Mouse (Mus musculus): ENCODE measurements at regions not wholly inside any gene's neighbourhood (a gene's known extent, or its start where the extent isn't known, plus 50 kb on each side); places are given as distances from the start of the nearest gene placed in this dataset.
A peak's percentile ranks its signal among the peaks of the same experiment; 100 is the strongest.

GRCm38 (mm10) chr16:86368449-86368848 lies 466.8 kb upstream of the Adamts5 start:
- no peak overlapping the region for H3K4me3 ChIP-seq (ENCODE audit: insufficient read depth, low read depth, low read length)
- H3K27me3 ChIP-seq (replicated peaks; ENCODE audit: control insufficient read depth, insufficient read depth, low read length) = no peaks in the 10 kb centered on the region
- H3K4me1 ChIP-seq (ENCODE audit: control insufficient read depth, insufficient read depth, low read length) = no peaks in the 10 kb centered on the region
- WGBS = 28% methylated on average over 5 of the region's 5 CpGs
- no peak overlapping the region for H3K27ac ChIP-seq (ENCODE audit: insufficient read depth, low read depth, low read length)
- H3K36me3 ChIP-seq (ENCODE audit: control insufficient read depth, insufficient read depth, low read length) = no peaks in the 10 kb centered on the region
- TF ChIP-seq CTCF (conservative IDR thresholded peaks at IDR 0.05; ENCODE audit: insufficient read depth, insufficient read length, low read depth, low read length) (no peak), POLR2A (IDR thresholded peaks at IDR 0.05; ENCODE audit: low read depth, low read length) (no peak)
- DNase-seq = peak; percentile 50

- no peaks in the 10 kb centered on the region for H3K36me3 ChIP-seq (ENCODE audit: control insufficient read depth, insufficient read depth, low read length)
- no peak overlapping the region for H3K27ac ChIP-seq (ENCODE audit: insufficient read depth, low read depth, low read length)
- WGBS = 100% methylated on average over 1 of the region's 1 CpGs
- TF ChIP-seq CTCF (conservative IDR thresholded peaks at IDR 0.05; ENCODE audit: insufficient read depth, insufficient read length, low read depth, low read length) (no peak), POLR2A (IDR thresholded peaks at IDR 0.05; ENCODE audit: low read depth, low read length) (no peak)
- DNase-seq = no peak
- H3K4me3 ChIP-seq (ENCODE audit: insufficient read depth, low read depth, low read length) = no peak overlapping the region
- no peaks in the 10 kb centered on the region for H3K27me3 ChIP-seq (replicated peaks; ENCODE audit: control insufficient read depth, insufficient read depth, low read length)
- no peaks in the 10 kb centered on the region for H3K4me1 ChIP-seq (ENCODE audit: control insufficient read depth, insufficient read depth, low read length)
These were observed 464.6 kb upstream of the Adamts5 start for GRCm38 (mm10) chr16:86366197-86366596.

GRCm38 (mm10) chr16:86361099-86361498 lies 459.5 kb upstream of the Adamts5 start:
- no peak for TF ChIP-seq CTCF (conservative IDR thresholded peaks at IDR 0.05; ENCODE audit: insufficient read depth, insufficient read length, low read depth, low read length)
- no peak for TF ChIP-seq POLR2A (IDR thresholded peaks at IDR 0.05; ENCODE audit: low read depth, low read length)
- WGBS = 90% methylated on average over 5 of the region's 5 CpGs
- H3K4me3 ChIP-seq (ENCODE audit: insufficient read depth, low read depth, low read length) = no peak overlapping the region
- no peaks in the 10 kb centered on the region for H3K36me3 ChIP-seq (ENCODE audit: control insufficient read depth, insufficient read depth, low read length)
- no peaks in the 10 kb centered on the region for H3K4me1 ChIP-seq (ENCODE audit: control insufficient read depth, insufficient read depth, low read length)
- H3K27me3 ChIP-seq (replicated peaks; ENCODE audit: control insufficient read depth, insufficient read depth, low read length) = no peaks in the 10 kb centered on the region
- DNase-seq = no peak
- H3K27ac ChIP-seq (ENCODE audit: insufficient read depth, low read depth, low read length) = no peak overlapping the region

- Histone ChIP-seq H3K4me3 (ENCODE audit: insufficient read depth, low read depth, low read length) (no peak overlapping the region), H3K27me3 (replicated peaks; ENCODE audit: control insufficient read depth, insufficient read depth, low read length) (no peaks in the 10 kb centered on the region), H3K27ac (ENCODE audit: insufficient read depth, low read depth, low read length) (no peak overlapping the region), H3K4me1 (ENCODE audit: control insufficient read depth, insufficient read depth, low read length) (no peaks in the 10 kb centered on the region), H3K36me3 (ENCODE audit: control insufficient read depth, insufficient read depth, low read length) (no peaks in the 10 kb centered on the region)
- WGBS = 82% methylated on average over 2 of the region's 2 CpGs
- DNase-seq = no peak
- no peak for TF ChIP-seq POLR2A (IDR thresholded peaks at IDR 0.05; ENCODE audit: low read depth, low read length)
- no peak for TF ChIP-seq CTCF (conservative IDR thresholded peaks at IDR 0.05; ENCODE audit: insufficient read depth, insufficient read length, low read depth, low read length)
These were observed 453.4 kb upstream of the Adamts5 start for GRCm38 (mm10) chr16:86355036-86355435.

- WGBS = 73% methylated on average over 5 of the region's 5 CpGs
- no peak for DNase-seq
- Histone ChIP-seq H3K36me3 (ENCODE audit: control insufficient read depth, insufficient read depth, low read length) (no peaks in the 10 kb centered on the region), H3K27me3 (replicated peaks; ENCODE audit: control insufficient read depth, insufficient read depth, low read length) (no peaks in the 10 kb centered on the region), H3K4me1 (ENCODE audit: control insufficient read depth, insufficient read depth, low read length) (no peaks in the 10 kb centered on the region), H3K27ac (ENCODE audit: insufficient read depth, low read depth, low read length) (no peak overlapping the region), H3K4me3 (ENCODE audit: insufficient read depth, low read depth, low read length) (no peak overlapping the region)
- no peak for TF ChIP-seq CTCF (conservative IDR thresholded peaks at IDR 0.05; ENCODE audit: insufficient read depth, insufficient read length, low read depth, low read length)
- no peak for TF ChIP-seq POLR2A (IDR thresholded peaks at IDR 0.05; ENCODE audit: low read depth, low read length)
These were observed 446.1 kb upstream of the Adamts5 start for GRCm38 (mm10) chr16:86347753-86348152.

- DNase-seq = peak; percentile 58
These were observed 445.3 kb upstream of the Adamts5 start for GRCm38 (mm10) chr16:86346916-86347315.

GRCm38 (mm10) chr16:86340311-86340710 lies 438.7 kb upstream of the Adamts5 start:
- Histone ChIP-seq H3K27ac (ENCODE audit: insufficient read depth, low read depth, low read length) (no peak overlapping the region), H3K4me3 (ENCODE audit: insufficient read depth, low read depth, low read length) (no peak overlapping the region), H3K4me1 (ENCODE audit: control insufficient read depth, insufficient read depth, low read length) (no peaks in the 10 kb centered on the region), H3K36me3 (ENCODE audit: control insufficient read depth, insufficient read depth, low read length) (no peaks in the 10 kb centered on the region), H3K27me3 (replicated peaks; ENCODE audit: control insufficient read depth, insufficient read depth, low read length) (no peaks in the 10 kb centered on the region)
- TF ChIP-seq CTCF (conservative IDR thresholded peaks at IDR 0.05; ENCODE audit: insufficient read depth, insufficient read length, low read depth, low read length) = no peak
- TF ChIP-seq POLR2A (IDR thresholded peaks at IDR 0.05; ENCODE audit: low read depth, low read length) = no peak
- peak; percentile 19 for DNase-seq
- WGBS = 57% methylated on average over 2 of the region's 2 CpGs

More at GRCm38 (mm10) chr16:86346916-86347315, 445.3 kb upstream of the Adamts5 start:
- 19% methylated on average over 3 of the region's 3 CpGs for WGBS
- no peak overlapping the region for H3K4me3 ChIP-seq (ENCODE audit: insufficient read depth, low read depth, low read length)
- H3K27me3 ChIP-seq (replicated peaks; ENCODE audit: control insufficient read depth, insufficient read depth, low read length) = no peaks in the 10 kb centered on the region
- H3K27ac ChIP-seq (ENCODE audit: insufficient read depth, low read depth, low read length) = no peak overlapping the region
- TF ChIP-seq CTCF (conservative IDR thresholded peaks at IDR 0.05; ENCODE audit: insufficient read depth, insufficient read length, low read depth, low read length) (no peak), POLR2A (IDR thresholded peaks at IDR 0.05; ENCODE audit: low read depth, low read length) (no peak)
- H3K36me3 ChIP-seq (ENCODE audit: control insufficient read depth, insufficient read depth, low read length) = no peaks in the 10 kb centered on the region
- no peaks in the 10 kb centered on the region for H3K4me1 ChIP-seq (ENCODE audit: control insufficient read depth, insufficient read depth, low read length)

Data from kidney, adult 2 months (tissue).